Mouse (Mus musculus): ENCODE measurements at regions not wholly inside any gene's neighbourhood (a gene's known extent, or its start where the extent isn't known, plus 50 kb on each side); places are given as distances from the start of the nearest gene placed in this dataset.

DNA sequence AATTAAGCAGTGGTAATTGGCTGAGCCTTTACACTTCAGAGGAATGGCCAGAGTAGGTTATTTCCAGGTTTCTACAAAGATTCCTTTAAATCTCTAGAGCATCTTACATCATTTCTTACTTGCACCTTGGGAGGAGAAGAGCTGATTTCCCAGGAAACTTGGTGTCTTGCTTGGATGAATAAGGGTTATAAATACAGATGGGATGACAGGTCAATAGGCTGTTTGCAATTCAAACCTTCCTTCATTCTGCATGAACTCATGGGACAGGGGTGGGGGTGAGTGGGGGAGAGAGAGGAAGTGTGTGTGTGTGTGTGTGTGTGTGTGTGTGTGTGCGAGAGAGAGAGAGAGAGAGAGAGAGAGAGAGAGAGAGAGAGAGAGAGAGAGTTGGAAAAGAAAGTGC lies 186.4 kb upstream of the Tmpo start:
- H3K9ac ChIP-seq, result no peak overlapping the region
- no peaks in the 10 kb centered on the region for H3K4me1 ChIP-seq (ENCODE audit: insufficient read depth)
- no peak overlapping the region for H3K4me2 ChIP-seq
- no peaks in the 10 kb centered on the region for H3K9me3 ChIP-seq (ENCODE audit: low read depth, low read length)
- no CpG with 5 or more reads among the region's 1 CpGs for WGBS
- H3K27ac ChIP-seq (ENCODE audit: low read depth), result no peak overlapping the region
- ATAC-seq (ENCODE audit: insufficient read depth), result no peak
- no peak for TF ChIP-seq CTCF (IDR thresholded peaks at IDR 0.05; ENCODE audit: low read depth)
- H3K4me3 ChIP-seq (ENCODE audit: low read depth, low read length), result no peak overlapping the region
- no peaks in the 10 kb centered on the region for H3K36me3 ChIP-seq (ENCODE audit: insufficient read depth)
- H3K27me3 ChIP-seq (ENCODE audit: insufficient read depth, low read length), result no peaks in the 10 kb centered on the region
- no peak for DNase-seq

DNA sequence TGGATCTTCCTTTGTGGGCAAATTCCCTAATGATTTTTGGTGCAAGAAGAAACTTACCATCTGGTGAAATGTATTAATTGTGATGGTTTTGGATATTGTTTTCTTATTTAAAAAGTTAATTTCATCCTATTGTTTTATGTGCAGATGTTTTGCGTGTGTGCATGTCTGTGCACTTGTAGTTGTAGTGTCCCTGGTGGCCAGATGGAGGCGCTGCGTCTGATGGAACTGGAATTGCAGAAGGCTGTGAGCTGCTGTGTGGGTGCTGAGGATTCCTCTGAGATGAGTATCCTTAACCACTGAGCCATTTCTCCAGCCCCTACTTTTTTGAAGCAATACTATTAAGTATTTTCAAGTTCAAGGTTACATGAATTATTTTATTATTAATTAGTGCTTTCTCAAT lies 181.5 kb upstream of the Tmpo start:
- no peak overlapping the region for H3K4me2 ChIP-seq
- no peaks in the 10 kb centered on the region for H3K36me3 ChIP-seq (ENCODE audit: insufficient read depth)
- H3K9me3 ChIP-seq (ENCODE audit: low read depth, low read length), result no peaks in the 10 kb centered on the region
- peak; percentile 32; the same call in 1 of the 2 replicates for TF ChIP-seq CTCF (IDR thresholded peaks at IDR 0.05; ENCODE audit: low read depth)
- WGBS, result 68% methylated on average over 3 of the region's 3 CpGs
- H3K27ac ChIP-seq (ENCODE audit: low read depth), result no peak overlapping the region
- DNase-seq, result no peak
- no peaks in the 10 kb centered on the region for H3K27me3 ChIP-seq (ENCODE audit: insufficient read depth, low read length)
- no peak overlapping the region for H3K9ac ChIP-seq
- H3K4me3 ChIP-seq (ENCODE audit: low read depth, low read length), result no peak overlapping the region
- no peak for ATAC-seq (ENCODE audit: insufficient read depth)
- H3K4me1 ChIP-seq (ENCODE audit: insufficient read depth), result no peaks in the 10 kb centered on the region

- Histone ChIP-seq H3K4me1 (ENCODE audit: insufficient read depth) (no peaks in the 10 kb centered on the region), H3K4me2 (no peak overlapping the region), H3K36me3 (ENCODE audit: insufficient read depth) (no peaks in the 10 kb centered on the region), H3K27me3 (ENCODE audit: insufficient read depth, low read length) (no peaks in the 10 kb centered on the region), H3K9ac (no peak overlapping the region), H3K27ac (ENCODE audit: low read depth) (no peak overlapping the region), H3K4me3 (ENCODE audit: low read depth, low read length) (no peak overlapping the region), H3K9me3 (ENCODE audit: low read depth, low read length) (no peaks in the 10 kb centered on the region)
- DNase-seq (no peak), ATAC-seq (ENCODE audit: insufficient read depth) (no peak)
- WGBS, result 78% methylated on average over 2 of the region's 2 CpGs
- no peak for TF ChIP-seq CTCF (IDR thresholded peaks at IDR 0.05; ENCODE audit: low read depth)
Measured at GRCm38 (mm10) chr10:91361621-91362020, 180.5 kb upstream of the Tmpo start.

- 67% methylated on average over 5 of the region's 5 CpGs for WGBS
- ATAC-seq (ENCODE audit: insufficient read depth), result no peak
Measured at GRCm38 (mm10) chr10:91345465-91345864, 164.3 kb upstream of the Tmpo start.

GRCm38 (mm10) chr10:91342083-91342482 lies 161.0 kb upstream of the Tmpo start:
- WGBS, result 71% methylated on average over 8 of the region's 8 CpGs
- no peak overlapping the region for H3K27ac ChIP-seq (ENCODE audit: low read depth)
- no peak for TF ChIP-seq CTCF (IDR thresholded peaks at IDR 0.05; ENCODE audit: low read depth)
- H3K4me1 ChIP-seq (ENCODE audit: insufficient read depth), result no peaks in the 10 kb centered on the region
- DNase-seq (no peak), ATAC-seq (ENCODE audit: insufficient read depth) (no peak)
- H3K9me3 ChIP-seq (ENCODE audit: low read depth, low read length), result no peaks in the 10 kb centered on the region
- no peak overlapping the region for H3K4me2 ChIP-seq
- no peaks in the 10 kb centered on the region for H3K36me3 ChIP-seq (ENCODE audit: insufficient read depth)
- no peak overlapping the region for H3K4me3 ChIP-seq (ENCODE audit: low read depth, low read length)
- H3K9ac ChIP-seq, result no peak overlapping the region
- H3K27me3 ChIP-seq (ENCODE audit: insufficient read depth, low read length), result no peaks in the 10 kb centered on the region

More at GRCm38 (mm10) chr10:91345465-91345864, 164.3 kb upstream of the Tmpo start:
- H3K27ac ChIP-seq (ENCODE audit: low read depth), result no peak overlapping the region
- no peak for DNase-seq
- H3K4me2 ChIP-seq, result no peak overlapping the region
- H3K36me3 ChIP-seq (ENCODE audit: insufficient read depth), result no peaks in the 10 kb centered on the region
- TF ChIP-seq CTCF (IDR thresholded peaks at IDR 0.05; ENCODE audit: low read depth), result no peak
- H3K27me3 ChIP-seq (ENCODE audit: insufficient read depth, low read length), result no peaks in the 10 kb centered on the region
- no peaks in the 10 kb centered on the region for H3K4me1 ChIP-seq (ENCODE audit: insufficient read depth)
- no peak overlapping the region for H3K9ac ChIP-seq
- H3K9me3 ChIP-seq (ENCODE audit: low read depth, low read length), result no peaks in the 10 kb centered on the region
- no peak overlapping the region for H3K4me3 ChIP-seq (ENCODE audit: low read depth, low read length)

GRCm38 (mm10) chr10:91339361-91339760 lies 158.2 kb upstream of the Tmpo start:
- Histone ChIP-seq H3K36me3 (ENCODE audit: insufficient read depth) (no peaks in the 10 kb centered on the region), H3K9me3 (ENCODE audit: low read depth, low read length) (no peaks in the 10 kb centered on the region), H3K27me3 (ENCODE audit: insufficient read depth, low read length) (no peaks in the 10 kb centered on the region), H3K4me2 (no peak overlapping the region), H3K27ac (ENCODE audit: low read depth) (no peak overlapping the region), H3K4me3 (ENCODE audit: low read depth, low read length) (no peak overlapping the region), H3K9ac (no peak overlapping the region), H3K4me1 (ENCODE audit: insufficient read depth) (no peaks in the 10 kb centered on the region)
- 90% methylated on average over 3 of the region's 3 CpGs for WGBS
- no peak for ATAC-seq (ENCODE audit: insufficient read depth)
- no peak for TF ChIP-seq CTCF (IDR thresholded peaks at IDR 0.05; ENCODE audit: low read depth)
- no peak for DNase-seq

DNA sequence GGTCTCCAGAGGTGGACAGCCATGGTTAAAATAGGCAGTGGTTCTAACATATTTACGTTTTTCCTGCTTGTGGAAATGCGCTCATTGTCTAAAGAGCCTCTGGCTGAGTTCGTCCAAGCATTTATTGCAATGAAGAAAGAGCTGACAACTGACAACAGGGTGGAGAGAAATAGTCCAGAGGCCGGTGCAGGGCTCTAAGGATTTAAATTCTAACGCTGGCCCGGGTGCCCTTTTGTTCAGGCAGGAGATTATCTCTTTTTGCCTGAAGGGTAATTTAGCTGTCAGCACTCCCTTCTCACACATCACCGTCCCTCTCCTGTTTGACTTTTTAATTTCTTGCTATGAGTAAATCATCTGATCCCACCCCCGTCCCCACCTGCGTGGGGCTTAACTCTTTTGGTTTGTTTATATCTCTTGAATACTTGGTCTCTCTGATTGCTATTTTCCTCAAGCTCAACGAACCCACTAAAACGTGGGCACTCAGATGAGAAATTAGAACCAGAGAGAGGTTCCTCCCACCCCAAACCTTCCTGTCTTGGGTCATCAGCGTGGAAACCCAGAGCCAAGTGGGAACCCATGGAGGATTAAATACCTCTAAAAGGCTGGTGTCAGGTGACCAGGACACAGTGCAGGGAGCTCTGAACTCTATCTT lies 145.7 kb upstream of the Tmpo start:
- H3K4me3 ChIP-seq (ENCODE audit: low read depth, low read length), result no peak overlapping the region
- no peaks in the 10 kb centered on the region for H3K27me3 ChIP-seq (ENCODE audit: insufficient read depth, low read length)
- H3K4me2 ChIP-seq, result no peak overlapping the region
- DNase-seq (no peak), ATAC-seq (ENCODE audit: insufficient read depth) (no peak)
- H3K4me1 ChIP-seq (ENCODE audit: insufficient read depth), result no peaks in the 10 kb centered on the region
- no peak overlapping the region for H3K9ac ChIP-seq
- WGBS, result 35% methylated on average over 12 of the region's 12 CpGs
- no peak for TF ChIP-seq CTCF (IDR thresholded peaks at IDR 0.05; ENCODE audit: low read depth)
- no peaks in the 10 kb centered on the region for H3K9me3 ChIP-seq (ENCODE audit: low read depth, low read length)
- H3K27ac ChIP-seq (ENCODE audit: low read depth), result no peak overlapping the region
- no peaks in the 10 kb centered on the region for H3K36me3 ChIP-seq (ENCODE audit: insufficient read depth)

All from lung, embryonic 14.5 days (tissue).